Mouse (Mus musculus): Measurements from ENCODE around the gene Mdm2.

DNA sequence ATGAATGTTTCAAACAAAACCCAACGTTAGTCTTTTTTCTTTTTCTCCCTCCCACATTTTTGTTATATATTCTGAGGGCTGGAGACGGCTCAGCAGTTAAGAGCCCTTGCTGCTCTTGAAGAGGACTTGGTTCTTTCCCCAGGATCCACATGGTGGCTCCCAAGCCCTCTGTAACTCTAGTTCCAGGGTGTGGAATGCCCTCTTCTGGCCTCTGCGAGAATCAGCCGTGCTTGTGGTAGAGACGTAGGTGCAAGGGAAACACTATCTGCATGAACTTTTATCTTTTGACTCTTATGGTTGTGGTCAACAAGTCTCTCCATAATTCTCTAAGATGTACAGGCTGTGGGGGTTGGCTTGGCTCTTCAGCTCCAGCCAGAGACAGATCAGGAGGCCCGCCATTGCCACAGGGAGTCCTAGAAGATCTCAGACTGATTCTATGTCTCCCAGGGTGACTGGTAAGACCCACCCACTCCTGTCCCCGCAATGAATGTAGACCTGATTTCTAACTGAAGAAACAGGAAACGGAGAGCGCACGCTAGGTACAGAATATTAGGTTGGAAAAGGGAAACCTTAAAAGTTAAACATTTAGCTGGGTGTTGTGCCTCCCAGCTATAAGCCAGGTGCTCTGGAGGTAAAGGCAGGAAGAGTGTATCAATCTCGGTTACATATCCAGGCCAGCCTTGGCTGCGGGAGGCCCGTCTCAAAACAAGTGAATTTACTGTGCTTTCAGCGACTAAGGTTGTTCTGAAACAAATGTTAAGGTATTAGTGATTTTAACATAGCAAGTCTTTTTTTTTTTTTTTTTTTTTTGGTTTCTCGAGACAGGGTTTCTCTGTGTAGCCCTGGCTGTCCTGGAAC is 20.9 kb upstream of the Mdm2 start:
- TF ChIP-seq GATA1 (IDR thresholded peaks at IDR 0.05; ENCODE audit: borderline replicate concordance, low read length) = no peak
- no peak for TF ChIP-seq FLI1 (IDR thresholded peaks at IDR 0.05; ENCODE audit: low read length)
